Mouse (Mus musculus): Measurements from ENCODE around the gene Gm49380. TPM values are rescaled to one million over a fixed set of nuclear protein-coding genes. Genes with fewer than 3 reads are reported as not detected.

The Gm49380 gene
- polyA plus RNA-seq, 1 experiment from 2014 or later, result 0.10 TPM

GRCm38 (mm10) chr9:44134851-44135730 is 21.8 kb upstream of the Gm49380 start:
- Histone ChIP-seq H3K36me3 (ENCODE audit: control insufficient read depth, insufficient read depth, low read length) (no peaks in the 10 kb centered on the region), H3K27ac (ENCODE audit: low read length) (no peak overlapping the region), H3K4me2 (ENCODE audit: low read length) (peak overlapping the region; percentile 77), H3K4me1 (ENCODE audit: control insufficient read depth, insufficient read depth, low read length) (peaks cover 17% of the 10 kb centered on the region), H3K27me3 (ENCODE audit: control insufficient read depth, insufficient read depth, low read depth, low read length) (peaks cover 35% of the 10 kb centered on the region), H3K9me3 (replicated peaks; ENCODE audit: control insufficient read depth, low read length, poor library complexity, severe bottlenecking) (no peaks in the 10 kb centered on the region), H3K9ac (ENCODE audit: low read depth, low read length) (peak overlapping the region; percentile 60), H3K4me3 (ENCODE audit: low read depth, low read length) (peak overlapping the region; percentile 43)
- WGBS, result 3% methylated on average over 46 of the region's 49 CpGs
- ATAC-seq, result 0 out of 2 replicates have a peak, but pooled peaks have one; percentile 33

- Histone ChIP-seq H3K4me1 (ENCODE audit: control insufficient read depth, insufficient read depth, low read length) (peaks cover 22% of the 10 kb centered on the region), H3K27ac (ENCODE audit: low read length) (no peak within 1 kb of the TSS), H3K9ac (ENCODE audit: low read depth, low read length) (peak within 1 kb of the TSS; percentile 60), H3K9me3 (replicated peaks; ENCODE audit: control insufficient read depth, low read length, poor library complexity, severe bottlenecking) (no peaks in the 10 kb centered on the region), H3K27me3 (ENCODE audit: control insufficient read depth, insufficient read depth, low read depth, low read length) (peaks cover 41% of the 10 kb centered on the region), H3K36me3 (ENCODE audit: control insufficient read depth, insufficient read depth, low read length) (no peaks in the 10 kb centered on the region), H3K4me3 (ENCODE audit: low read depth, low read length) (peak within 1 kb of the TSS; percentile 43), H3K4me2 (ENCODE audit: low read length) (peak within 1 kb of the TSS; percentile 77)
- under 1% methylated on average over 39 of the region's 55 CpGs for WGBS
- 0 out of 2 replicates have a peak, but pooled peaks have one; percentile 21 for ATAC-seq
Observed at GRCm38 (mm10) chr9:44134101-44134850, 21.0 kb upstream of the Gm49380 start, which contains the start of gene Mcam. Mcam (plus strand) TSS chr9:44134469.

DNA sequence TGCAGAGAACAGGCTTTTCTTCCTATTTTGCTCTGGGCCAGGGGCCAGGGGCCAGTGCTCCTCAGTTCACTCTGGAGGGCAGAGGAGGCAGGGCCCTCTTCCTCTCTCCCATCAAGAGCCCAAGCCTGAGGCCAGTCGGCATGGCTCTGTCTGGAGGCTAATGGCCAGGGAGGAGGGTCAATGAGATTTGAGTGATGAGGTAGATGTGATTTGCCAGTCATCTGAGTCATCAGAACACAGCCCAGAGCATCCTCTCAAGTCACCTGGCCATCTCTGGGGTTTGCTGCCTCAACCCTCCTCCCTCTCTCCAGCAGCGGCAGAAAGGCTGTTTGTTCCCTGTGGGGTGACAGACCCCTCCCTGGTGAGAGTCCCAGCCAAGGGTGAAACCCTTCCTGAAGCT is 20.0 kb upstream of the Gm49380 start:
- Histone ChIP-seq H3K36me3 (ENCODE audit: control insufficient read depth, insufficient read depth, low read length) (no peaks in the 10 kb centered on the region), H3K9me3 (replicated peaks; ENCODE audit: control insufficient read depth, low read length, poor library complexity, severe bottlenecking) (no peaks in the 10 kb centered on the region), H3K27me3 (ENCODE audit: control insufficient read depth, insufficient read depth, low read depth, low read length) (peaks cover 42% of the 10 kb centered on the region), H3K4me1 (ENCODE audit: control insufficient read depth, insufficient read depth, low read length) (peaks cover 22% of the 10 kb centered on the region), H3K4me3 (ENCODE audit: low read depth, low read length) (no peak overlapping the region), H3K27ac (ENCODE audit: low read length) (no peak overlapping the region), H3K4me2 (ENCODE audit: low read length) (peak overlapping the region; percentile 77; the same call in 1 of the 2 replicates), H3K9ac (ENCODE audit: low read depth, low read length) (no peak overlapping the region)
- ATAC-seq, result no peak
- 22% methylated on average over 2 of the region's 2 CpGs for WGBS

- Histone ChIP-seq H3K27ac (ENCODE audit: low read length) (no peak overlapping the region), H3K4me3 (ENCODE audit: low read depth, low read length) (no peak overlapping the region), H3K9ac (ENCODE audit: low read depth, low read length) (no peak overlapping the region), H3K36me3 (ENCODE audit: control insufficient read depth, insufficient read depth, low read length) (no peaks in the 10 kb centered on the region), H3K27me3 (ENCODE audit: control insufficient read depth, insufficient read depth, low read depth, low read length) (peaks cover 42% of the 10 kb centered on the region), H3K4me1 (ENCODE audit: control insufficient read depth, insufficient read depth, low read length) (peaks cover 22% of the 10 kb centered on the region), H3K9me3 (replicated peaks; ENCODE audit: control insufficient read depth, low read length, poor library complexity, severe bottlenecking) (no peaks in the 10 kb centered on the region), H3K4me2 (ENCODE audit: low read length) (no peak overlapping the region)
- WGBS, result 73% methylated on average over 5 of the region's 5 CpGs
- no peak for ATAC-seq
Observed at GRCm38 (mm10) chr9:44132200-44132599, 18.9 kb upstream of the Gm49380 start.

GRCm38 (mm10) chr9:44131276-44131590 is 17.9 kb upstream of the Gm49380 start:
- peaks cover 24% of the 10 kb centered on the region for H3K4me1 ChIP-seq (ENCODE audit: control insufficient read depth, insufficient read depth, low read length)
- peaks cover 42% of the 10 kb centered on the region for H3K27me3 ChIP-seq (ENCODE audit: control insufficient read depth, insufficient read depth, low read depth, low read length)
- no peak overlapping the region for H3K9ac ChIP-seq (ENCODE audit: low read depth, low read length)
- H3K36me3 ChIP-seq (ENCODE audit: control insufficient read depth, insufficient read depth, low read length), result no peaks in the 10 kb centered on the region
- no peaks in the 10 kb centered on the region for H3K9me3 ChIP-seq (replicated peaks; ENCODE audit: control insufficient read depth, low read length, poor library complexity, severe bottlenecking)
- H3K4me3 ChIP-seq (ENCODE audit: low read depth, low read length), result no peak overlapping the region
- no peak overlapping the region for H3K4me2 ChIP-seq (ENCODE audit: low read length)
- H3K27ac ChIP-seq (ENCODE audit: low read length), result no peak overlapping the region
- no peak for ATAC-seq
- WGBS, result 42% methylated on average over 7 of the region's 7 CpGs

GRCm38 (mm10) chr9:44130581-44131275 is 17.4 kb upstream of the Gm49380 start:
- peaks cover 38% of the 10 kb centered on the region for H3K27me3 ChIP-seq (ENCODE audit: control insufficient read depth, insufficient read depth, low read depth, low read length)
- no peak overlapping the region for H3K4me3 ChIP-seq (ENCODE audit: low read depth, low read length)
- ATAC-seq, result no peak
- H3K9ac ChIP-seq (ENCODE audit: low read depth, low read length), result no peak overlapping the region
- 13% methylated on average over 19 of the region's 19 CpGs for WGBS
- no peak overlapping the region for H3K27ac ChIP-seq (ENCODE audit: low read length)
- H3K4me2 ChIP-seq (ENCODE audit: low read length), result peak overlapping the region; percentile 55
- no peaks in the 10 kb centered on the region for H3K36me3 ChIP-seq (ENCODE audit: control insufficient read depth, insufficient read depth, low read length)
- H3K4me1 ChIP-seq (ENCODE audit: control insufficient read depth, insufficient read depth, low read length), result peaks cover 26% of the 10 kb centered on the region
- no peaks in the 10 kb centered on the region for H3K9me3 ChIP-seq (replicated peaks; ENCODE audit: control insufficient read depth, low read length, poor library complexity, severe bottlenecking)

DNA sequence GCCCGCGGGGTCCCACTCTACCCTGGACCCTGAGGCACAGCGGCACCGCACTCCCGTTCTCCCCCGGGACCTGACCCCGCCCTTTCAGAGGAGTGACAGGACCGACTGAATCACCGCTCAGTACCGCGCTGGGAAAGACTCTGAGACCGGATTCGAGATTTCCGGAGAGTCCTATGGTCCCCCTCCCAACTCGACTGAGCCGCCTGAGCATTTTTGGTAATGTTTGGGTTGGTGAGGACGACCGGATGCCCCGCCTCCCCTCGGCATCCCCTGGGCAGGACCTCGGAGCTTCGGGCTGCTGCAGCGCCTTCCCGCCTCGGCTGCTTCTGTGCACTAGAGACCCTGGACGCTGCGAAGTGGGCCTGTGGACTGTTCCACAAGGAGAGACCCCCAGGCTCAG is 16.7 kb upstream of the Gm49380 start:
- H3K4me1 ChIP-seq (ENCODE audit: control insufficient read depth, insufficient read depth, low read length), result peaks cover 24% of the 10 kb centered on the region
- H3K36me3 ChIP-seq (ENCODE audit: control insufficient read depth, insufficient read depth, low read length), result no peaks in the 10 kb centered on the region
- H3K4me2 ChIP-seq (ENCODE audit: low read length), result peak overlapping the region; percentile 55
- H3K9ac ChIP-seq (ENCODE audit: low read depth, low read length), result peak overlapping the region; percentile 53
- under 1% methylated on average over 27 of the region's 27 CpGs for WGBS
- H3K9me3 ChIP-seq (replicated peaks; ENCODE audit: control insufficient read depth, low read length, poor library complexity, severe bottlenecking), result no peaks in the 10 kb centered on the region
- no peak overlapping the region; the same call in 1 of the 2 replicates for H3K27ac ChIP-seq (ENCODE audit: low read length)
- ATAC-seq, result 0 out of 2 replicates have a peak, but pooled peaks have one; percentile 13
- H3K27me3 ChIP-seq (ENCODE audit: control insufficient read depth, insufficient read depth, low read depth, low read length), result peaks cover 36% of the 10 kb centered on the region
- H3K4me3 ChIP-seq (ENCODE audit: low read depth, low read length), result peak overlapping the region; percentile 29

DNA sequence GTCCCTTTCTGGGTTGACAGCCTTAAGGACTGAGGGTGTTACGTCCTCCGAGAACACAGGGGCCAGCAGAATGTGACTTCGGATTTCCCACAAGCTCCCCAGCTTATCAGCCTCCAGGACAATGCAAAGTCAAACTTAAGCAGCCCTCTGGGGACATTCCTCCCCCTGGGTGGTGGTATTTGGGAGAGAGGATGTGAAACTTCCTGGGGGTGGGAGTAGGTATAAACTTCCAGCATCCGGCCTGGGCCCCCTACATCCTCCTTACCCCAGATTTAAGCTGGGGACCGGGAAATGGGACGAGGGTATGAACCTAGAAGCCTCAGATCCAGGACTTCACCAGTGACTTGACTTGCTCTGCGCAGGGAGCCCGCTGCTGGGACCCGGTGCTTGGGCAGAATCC is 16.3 kb upstream of the Gm49380 start:
- H3K4me2 ChIP-seq (ENCODE audit: low read length), result peak overlapping the region; percentile 55
- no peaks in the 10 kb centered on the region for H3K36me3 ChIP-seq (ENCODE audit: control insufficient read depth, insufficient read depth, low read length)
- H3K4me1 ChIP-seq (ENCODE audit: control insufficient read depth, insufficient read depth, low read length), result peaks cover 20% of the 10 kb centered on the region
- peaks cover 33% of the 10 kb centered on the region for H3K27me3 ChIP-seq (ENCODE audit: control insufficient read depth, insufficient read depth, low read depth, low read length)
- no peaks in the 10 kb centered on the region for H3K9me3 ChIP-seq (replicated peaks; ENCODE audit: control insufficient read depth, low read length, poor library complexity, severe bottlenecking)
- peak overlapping the region; percentile 53 for H3K9ac ChIP-seq (ENCODE audit: low read depth, low read length)
- H3K4me3 ChIP-seq (ENCODE audit: low read depth, low read length), result peak overlapping the region; percentile 29
- ATAC-seq, result no peak
- no peak overlapping the region; the same call in 1 of the 2 replicates for H3K27ac ChIP-seq (ENCODE audit: low read length)
- 6% methylated on average over 9 of the region's 9 CpGs for WGBS

Data from midbrain, embryonic 16.5 days (tissue).